Mouse (Mus musculus): ENCODE measurements around the gene Ddx59. TPM values are rescaled to one million over a fixed set of nuclear protein-coding genes. Genes with fewer than 3 reads are reported as not detected.

Ddx59 gene
- 5.5 and 7.1 TPM in 2 replicates for polyA plus RNA-seq (2012; ENCODE audit: insufficient read depth, insufficient read length, missing spikeins)

GRCm38 (mm10) chr1:136414798-136415755, at the start of gene Ddx59:
Gene Ddx59 (plus strand): TSS chr1:136415271.
- H3K27ac ChIP-seq (ENCODE audit: insufficient read depth, low read depth, low read length), result peak within 1 kb of the TSS; percentile 99
- peak within 1 kb of the TSS; percentile 94 for H3K4me3 ChIP-seq (ENCODE audit: insufficient read depth, low read length)
- TF ChIP-seq CTCF (IDR thresholded peaks at IDR 0.05; ENCODE audit: low read depth, low read length) (no peak), POLR2A (IDR thresholded peaks at IDR 0.05; ENCODE audit: borderline replicate concordance, low read depth, low read length) (0 out of 2 replicates have a peak, but pooled peaks have one; percentile 16)
- H3K4me1 ChIP-seq (ENCODE audit: control insufficient read depth, insufficient read depth, low read length), result peaks cover 6% of the 10 kb centered on the region

DNA sequence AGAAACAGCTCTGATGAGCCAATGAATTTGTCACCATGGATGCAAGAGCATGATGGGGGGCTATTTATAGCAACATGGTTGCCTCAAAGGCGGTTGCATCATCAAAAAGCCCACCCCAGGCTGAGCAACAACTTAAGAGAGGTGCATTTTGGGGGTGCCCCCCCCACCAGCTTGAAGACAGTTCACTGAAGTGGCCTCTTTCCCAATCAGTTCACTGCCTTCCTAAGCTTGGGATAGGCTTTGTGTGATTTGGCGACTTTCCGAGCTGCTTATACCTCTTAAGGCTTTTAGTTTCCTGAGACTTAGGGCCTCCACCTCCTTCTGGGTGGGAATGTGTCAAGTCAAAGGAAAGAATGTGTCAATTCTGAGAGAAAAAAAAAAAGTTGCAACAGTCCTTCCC, 49.1 kb upstream of the Ddx59 start:
- no peak for TF ChIP-seq CTCF (IDR thresholded peaks at IDR 0.05; ENCODE audit: low read depth, low read length)
- no peak for TF ChIP-seq POLR2A (IDR thresholded peaks at IDR 0.05; ENCODE audit: borderline replicate concordance, low read depth, low read length)
- H3K4me1 ChIP-seq (ENCODE audit: control insufficient read depth, insufficient read depth, low read length), result no peaks in the 10 kb centered on the region
- H3K27ac ChIP-seq (ENCODE audit: insufficient read depth, low read depth, low read length), result no peak overlapping the region
- no peak overlapping the region for H3K4me3 ChIP-seq (ENCODE audit: insufficient read depth, low read length)

GRCm38 (mm10) chr1:136379261-136379660, 35.8 kb upstream of the Ddx59 start:
- no peaks in the 10 kb centered on the region for H3K4me1 ChIP-seq (ENCODE audit: control insufficient read depth, insufficient read depth, low read length)
- no peak overlapping the region for H3K4me3 ChIP-seq (ENCODE audit: insufficient read depth, low read length)
- H3K27ac ChIP-seq (ENCODE audit: insufficient read depth, low read depth, low read length), result no peak overlapping the region
- TF ChIP-seq CTCF (IDR thresholded peaks at IDR 0.05; ENCODE audit: low read depth, low read length) (no peak), POLR2A (IDR thresholded peaks at IDR 0.05; ENCODE audit: borderline replicate concordance, low read depth, low read length) (no peak)

GRCm38 (mm10) chr1:136380161-136380560, 34.9 kb upstream of the Ddx59 start:
- TF ChIP-seq POLR2A (IDR thresholded peaks at IDR 0.05; ENCODE audit: borderline replicate concordance, low read depth, low read length) (no peak), CTCF (IDR thresholded peaks at IDR 0.05; ENCODE audit: low read depth, low read length) (no peak)
- no peak overlapping the region for H3K4me3 ChIP-seq (ENCODE audit: insufficient read depth, low read length)
- H3K4me1 ChIP-seq (ENCODE audit: control insufficient read depth, insufficient read depth, low read length), result no peaks in the 10 kb centered on the region
- no peak overlapping the region for H3K27ac ChIP-seq (ENCODE audit: insufficient read depth, low read depth, low read length)

- Histone ChIP-seq H3K4me1 (ENCODE audit: control insufficient read depth, insufficient read depth, low read length) (no peaks in the 10 kb centered on the region), H3K27ac (ENCODE audit: insufficient read depth, low read depth, low read length) (no peak overlapping the region), H3K4me3 (ENCODE audit: insufficient read depth, low read length) (no peak overlapping the region)
- TF ChIP-seq CTCF (IDR thresholded peaks at IDR 0.05; ENCODE audit: low read depth, low read length), result no peak
Observed at GRCm38 (mm10) chr1:136380606-136381005, 34.5 kb upstream of the Ddx59 start.

DNA sequence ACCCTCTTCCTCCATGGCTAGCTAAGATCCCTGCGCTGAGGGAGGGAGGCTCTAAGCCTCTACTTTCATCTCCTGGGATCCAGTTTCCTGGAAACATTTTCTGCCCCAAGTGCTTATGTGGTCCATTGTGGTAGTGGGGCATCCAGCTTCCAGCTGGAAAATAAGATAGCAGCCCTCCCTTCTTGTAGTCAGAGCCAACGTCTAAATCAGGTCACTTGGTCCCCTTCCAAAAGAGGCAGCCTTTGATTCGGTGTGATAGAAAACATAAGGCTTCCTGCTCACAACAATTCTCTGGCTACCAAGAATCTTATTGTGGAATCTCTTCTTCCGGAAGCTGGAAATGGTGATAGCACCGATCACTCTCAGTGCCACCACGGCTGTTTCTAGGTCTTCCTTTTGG, 33.9 kb upstream of the Ddx59 start:
- Histone ChIP-seq H3K4me3 (ENCODE audit: insufficient read depth, low read length) (no peak overlapping the region), H3K4me1 (ENCODE audit: control insufficient read depth, insufficient read depth, low read length) (no peaks in the 10 kb centered on the region), H3K27ac (ENCODE audit: insufficient read depth, low read depth, low read length) (no peak overlapping the region)
- TF ChIP-seq POLR2A (IDR thresholded peaks at IDR 0.05; ENCODE audit: borderline replicate concordance, low read depth, low read length) (no peak), CTCF (IDR thresholded peaks at IDR 0.05; ENCODE audit: low read depth, low read length) (no peak)

GRCm38 (mm10) chr1:136381583-136381982, 33.5 kb upstream of the Ddx59 start:
- no peak for TF ChIP-seq POLR2A (IDR thresholded peaks at IDR 0.05; ENCODE audit: borderline replicate concordance, low read depth, low read length)
- no peak for TF ChIP-seq CTCF (IDR thresholded peaks at IDR 0.05; ENCODE audit: low read depth, low read length)
- Histone ChIP-seq H3K4me1 (ENCODE audit: control insufficient read depth, insufficient read depth, low read length) (no peaks in the 10 kb centered on the region), H3K27ac (ENCODE audit: insufficient read depth, low read depth, low read length) (no peak overlapping the region), H3K4me3 (ENCODE audit: insufficient read depth, low read length) (no peak overlapping the region)

- H3K4me1 ChIP-seq (ENCODE audit: control insufficient read depth, insufficient read depth, low read length), result no peaks in the 10 kb centered on the region
- H3K27ac ChIP-seq (ENCODE audit: insufficient read depth, low read depth, low read length), result no peak overlapping the region
- TF ChIP-seq CTCF (IDR thresholded peaks at IDR 0.05; ENCODE audit: low read depth, low read length) (no peak), POLR2A (IDR thresholded peaks at IDR 0.05; ENCODE audit: borderline replicate concordance, low read depth, low read length) (no peak)
- no peak overlapping the region for H3K4me3 ChIP-seq (ENCODE audit: insufficient read depth, low read length)
Observed at GRCm38 (mm10) chr1:136386914-136387313, 28.2 kb upstream of the Ddx59 start.

GRCm38 (mm10) chr1:136394506-136394905, 20.6 kb upstream of the Ddx59 start:
- Histone ChIP-seq H3K4me3 (ENCODE audit: insufficient read depth, low read length) (no peak overlapping the region), H3K4me1 (ENCODE audit: control insufficient read depth, insufficient read depth, low read length) (peaks cover 6% of the 10 kb centered on the region; the same call in 1 of the 2 replicates), H3K27ac (ENCODE audit: insufficient read depth, low read depth, low read length) (no peak overlapping the region)
- TF ChIP-seq POLR2A (IDR thresholded peaks at IDR 0.05; ENCODE audit: borderline replicate concordance, low read depth, low read length), result no peak
- TF ChIP-seq CTCF (IDR thresholded peaks at IDR 0.05; ENCODE audit: low read depth, low read length), result no peak

GRCm38 (mm10) chr1:136395073-136395472, 20.0 kb upstream of the Ddx59 start:
- TF ChIP-seq CTCF (IDR thresholded peaks at IDR 0.05; ENCODE audit: low read depth, low read length), result no peak
- TF ChIP-seq POLR2A (IDR thresholded peaks at IDR 0.05; ENCODE audit: borderline replicate concordance, low read depth, low read length), result no peak
- H3K4me3 ChIP-seq (ENCODE audit: insufficient read depth, low read length), result no peak overlapping the region
- H3K4me1 ChIP-seq (ENCODE audit: control insufficient read depth, insufficient read depth, low read length), result peaks cover 6% of the 10 kb centered on the region; the same call in 1 of the 2 replicates
- no peak overlapping the region for H3K27ac ChIP-seq (ENCODE audit: insufficient read depth, low read depth, low read length)
